Mouse (Mus musculus) cortical plate, adult 2 months (tissue): ENCODE data around the gene Rims3.

Experiments
- CTCF ChIP-seq: fragments of 200-500 bp; IDR thresholded peaks from 2 replicates; pipeline ENCODE4 v1.5.1; 2011; ENCODE audit warnings: mild to moderate bottlenecking, control low read depth, low read length; ENCODE audit not compliant: insufficient read depth; ENCODE audit errors: extremely low read depth
- POLR2A ChIP-seq: fragments of 200-500 bp; IDR thresholded peaks from 2 replicates; pipeline ENCODE4 v1.6.1; 2011; ENCODE audit warnings: mild to moderate bottlenecking, low read length, control low read depth; ENCODE audit not compliant: insufficient read depth; ENCODE audit errors: extremely low read depth

- TF ChIP-seq POLR2A (no peak), CTCF (no peak)
Measured at GRCm38 (mm10) chr4:120911086-120911485, 56.5 kb downstream of the Rims3 start.
